Mouse (Mus musculus): ENCODE measurements around the gene Cfap157.

DNA sequence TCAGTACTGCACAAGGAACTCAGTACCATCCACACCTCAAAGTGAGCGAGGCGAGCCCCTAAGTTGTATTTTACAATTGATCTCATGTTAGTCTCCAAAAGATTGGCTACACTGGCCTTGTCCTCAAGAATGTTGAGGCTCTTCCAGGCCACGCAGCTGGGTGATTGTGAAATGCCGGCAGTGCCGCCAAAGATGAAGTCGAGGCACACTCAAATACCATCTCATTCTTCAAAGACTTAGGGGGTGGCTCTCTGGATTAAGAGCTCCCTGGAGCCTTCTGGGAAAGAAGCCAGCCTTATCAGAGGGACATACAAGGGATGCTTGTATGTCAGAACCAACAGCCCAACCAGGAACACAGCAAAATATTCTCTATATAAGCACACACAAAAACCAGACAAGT lies 7.1 kb upstream of the Cfap157 start:
- no peak for TF ChIP-seq GATA1 (IDR thresholded peaks at IDR 0.05; ENCODE audit: borderline replicate concordance, low read length)
- no peak for TF ChIP-seq FLI1 (IDR thresholded peaks at IDR 0.05; ENCODE audit: low read length)

Measured in megakaryocyte, embryonic 14.5 days (primary cell).